Mouse (Mus musculus) spleen, postnatal 0 days (tissue): ENCODE measurements around the gene Olfr834. TPM values are rescaled to one million over a fixed set of nuclear protein-coding genes. Genes with fewer than 3 reads are reported as not detected.

ENCODE experiments used
- polyA plus RNA-seq: library from polyadenylated mRNA; unstranded; fragments of >200 nt; fragmentation: Nextera tagmentation; extraction: Ambion mirVana; gene quantifications from 2 replicates; pipeline ENCODE4 v1.2.1, GENCODE M21; 2015

The Olfr834 gene
- polyA plus RNA-seq = not detected in 2 replicates

DNA sequence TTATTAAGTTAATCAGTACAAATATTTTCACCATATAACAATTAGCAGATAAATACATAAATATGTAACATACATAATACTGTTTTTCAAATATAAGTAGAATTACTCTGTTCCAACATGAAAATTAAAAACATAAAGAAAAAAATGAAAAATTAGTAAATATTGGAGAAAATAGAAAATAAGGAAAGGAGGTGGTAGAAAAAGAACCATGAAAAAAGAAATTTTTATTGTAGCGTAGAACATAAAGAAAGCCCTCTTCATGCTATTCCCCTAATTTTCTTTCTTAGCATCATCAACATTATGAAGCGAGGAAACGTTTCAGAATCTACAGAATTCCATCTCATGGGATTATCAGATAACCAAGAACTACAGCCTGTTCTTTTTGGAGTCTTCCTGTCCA, at the start of gene Olfr834:
TSS of gene Olfr834 (plus strand) at position 301 of the 400 bp plus-strand sequence.

DNA sequence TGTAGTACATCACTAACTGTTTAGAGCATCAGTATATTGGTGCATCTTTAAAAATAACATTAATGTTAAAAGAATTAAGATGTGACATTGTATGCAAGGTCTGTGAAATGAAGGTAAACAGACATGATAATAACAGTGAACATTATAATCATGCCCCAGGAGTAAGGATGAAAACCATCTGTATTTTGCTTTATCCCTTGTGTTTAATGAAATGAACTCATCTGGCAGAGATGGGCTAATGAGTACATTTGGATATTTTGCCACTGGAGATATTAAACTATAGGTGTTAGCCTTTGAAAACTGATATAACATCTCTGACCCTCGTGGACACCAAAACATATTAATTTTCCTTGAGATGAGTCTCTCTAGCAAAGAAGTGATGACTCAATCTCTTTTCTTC, 44.6 kb downstream of the Olfr834 start, which contains the start of gene Olfr835:
TSS of gene Olfr835 (plus strand) at position 301 of the 400 bp plus-strand sequence.

Other genes starting within 250 kb of the Olfr834 start
- gene Olfr24, start 224.0 kb upstream of the Olfr834 start, polyA plus RNA-seq = not detected in 2 replicates
- gene Olfr828, start 168.5 kb upstream of the Olfr834 start, polyA plus RNA-seq = not detected in 2 replicates
- not detected in 2 replicates for gene Olfr829, start 133.1 kb upstream of the Olfr834 start, polyA plus RNA-seq
- not detected in 2 replicates for gene Olfr830, start 113.3 kb upstream of the Olfr834 start, polyA plus RNA-seq
- gene Olfr832, start 50.9 kb upstream of the Olfr834 start, polyA plus RNA-seq = not detected in 2 replicates
- not detected in 2 replicates for gene Olfr835, start 44.7 kb downstream of the Olfr834 start, polyA plus RNA-seq
- gene Olfr836, start 132.4 kb downstream of the Olfr834 start, polyA plus RNA-seq = not detected in 2 replicates
- gene Olfr837, start 148.3 kb downstream of the Olfr834 start, polyA plus RNA-seq = not detected in 2 replicates
- not detected in 2 replicates for gene Olfr839-ps1, start 189.3 kb downstream of the Olfr834 start, polyA plus RNA-seq